Mouse (Mus musculus): ENCODE data around the gene Gm28036.
A peak's percentile ranks its signal among the peaks of the same experiment; 100 is the strongest.

The Gm28036 gene

DNA sequence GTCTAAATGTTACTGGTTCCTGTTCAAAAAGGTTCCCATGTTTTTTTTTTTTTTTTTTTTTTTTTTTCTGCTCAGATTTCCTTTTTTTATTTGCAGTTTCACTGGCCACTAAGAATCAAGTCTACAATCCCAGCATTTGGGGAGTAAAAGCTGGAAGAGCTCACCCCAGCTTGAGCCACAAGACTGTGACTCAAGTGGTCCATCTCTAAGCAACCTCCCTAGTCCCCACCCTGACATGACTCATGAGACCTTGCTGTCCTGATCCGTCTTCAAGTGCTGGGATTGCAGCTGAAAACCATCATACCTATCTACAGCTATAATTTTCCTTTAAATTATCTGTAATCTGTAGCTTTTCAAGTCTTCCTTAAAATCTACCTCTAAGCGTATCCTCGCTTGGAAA, 42.4 kb downstream of the Gm28036 start:
- no peak for DNase-seq (ENCODE audit: low spot score)

DNA sequence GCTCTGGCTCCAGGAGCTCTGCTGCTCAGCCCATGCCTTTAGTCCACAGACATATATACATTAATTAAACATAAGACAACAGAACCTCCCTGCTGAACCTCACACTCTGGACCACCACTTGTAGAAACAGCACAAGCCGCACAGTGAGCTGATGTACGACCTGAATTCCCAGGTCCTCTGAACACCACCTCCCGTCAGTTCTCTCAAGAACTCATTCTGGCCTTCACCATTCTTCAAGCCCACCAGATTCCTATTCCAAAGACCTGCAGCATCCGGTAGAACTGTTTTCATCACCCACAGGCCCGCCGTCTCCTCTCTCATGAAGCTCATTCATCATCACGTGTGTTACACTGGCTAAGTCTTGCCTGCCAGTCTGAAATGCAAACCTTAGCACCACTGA, 46.5 kb downstream of the Gm28036 start:
- no peak for DNase-seq (ENCODE audit: low spot score)

DNA sequence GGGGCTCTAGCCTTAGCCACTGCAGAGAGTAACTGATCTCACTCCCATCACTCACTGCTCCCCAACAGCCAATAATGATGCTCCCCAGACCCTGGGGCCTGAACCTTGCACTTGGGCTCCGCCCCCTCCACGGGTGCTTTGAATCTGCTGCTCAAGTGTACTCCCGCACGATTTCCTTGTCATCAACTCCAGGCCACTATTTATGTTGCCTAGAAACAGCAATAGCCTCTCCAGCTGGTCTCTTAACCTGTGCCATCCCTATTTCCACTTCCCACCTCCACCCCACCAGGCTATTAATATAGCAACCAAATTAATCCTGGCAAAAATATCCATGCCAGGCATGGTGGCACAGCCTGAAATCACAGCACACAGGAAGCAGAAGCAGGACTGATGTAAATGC, 47.2 kb downstream of the Gm28036 start:
- DNase-seq (ENCODE audit: low spot score): no peak

DNA sequence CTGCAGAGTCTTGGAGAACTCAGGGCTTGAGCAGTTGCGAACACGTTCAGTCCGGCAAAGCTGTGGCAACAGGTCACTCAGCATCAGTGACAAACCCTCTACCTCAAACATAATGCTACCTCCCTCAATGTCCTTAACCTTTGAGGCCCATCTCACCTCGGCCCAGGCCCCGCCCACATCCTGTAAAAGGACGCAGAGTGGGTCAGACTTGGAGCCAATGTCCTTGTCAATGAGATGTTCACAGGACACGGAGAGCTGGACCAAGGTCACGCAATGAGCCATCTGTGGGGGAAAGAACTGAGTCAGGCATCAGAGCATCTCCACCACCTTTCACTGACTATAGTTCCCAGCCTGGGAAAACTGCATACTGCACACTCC, 47.7 kb downstream of the Gm28036 start:
- DNase-seq (ENCODE audit: low spot score): no peak

DNA sequence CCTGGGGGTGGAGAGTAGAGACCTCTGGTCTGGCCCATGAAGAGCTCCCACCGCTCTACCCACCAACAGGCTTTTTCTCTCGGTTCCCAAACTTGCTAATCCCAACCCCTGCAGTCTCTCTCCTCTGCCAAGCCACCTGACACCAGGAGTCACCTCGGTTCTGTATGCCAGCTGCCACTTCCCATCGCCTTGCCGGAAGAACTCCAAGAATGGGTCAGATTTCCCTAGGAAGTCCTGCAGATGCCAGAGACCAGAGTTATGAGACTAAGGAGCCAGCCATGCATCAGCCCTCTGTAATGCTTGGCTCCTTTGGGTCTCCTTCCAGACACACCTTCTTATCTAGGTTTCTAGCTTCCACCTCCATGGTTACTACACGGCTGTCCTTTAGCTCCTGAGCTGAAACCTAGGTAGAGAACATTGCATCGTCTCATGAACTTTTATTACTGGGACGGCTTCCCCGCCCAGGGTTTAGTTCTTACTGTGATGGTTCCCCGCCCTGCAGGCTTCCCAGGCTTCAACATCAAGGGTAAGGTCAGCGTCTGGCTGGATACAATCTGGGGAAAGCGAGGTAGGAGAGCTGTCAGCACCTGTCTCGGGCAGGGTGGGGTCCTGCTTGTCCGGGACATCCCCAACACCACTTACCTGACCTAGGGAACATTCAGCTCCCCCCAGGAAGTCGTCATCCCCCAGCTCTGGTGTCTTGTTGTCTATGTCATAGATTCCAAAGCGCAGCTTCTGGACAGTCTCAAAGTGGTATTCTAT, 48.3 kb downstream of the Gm28036 start:
- no peak for DNase-seq (ENCODE audit: low spot score)

DNA sequence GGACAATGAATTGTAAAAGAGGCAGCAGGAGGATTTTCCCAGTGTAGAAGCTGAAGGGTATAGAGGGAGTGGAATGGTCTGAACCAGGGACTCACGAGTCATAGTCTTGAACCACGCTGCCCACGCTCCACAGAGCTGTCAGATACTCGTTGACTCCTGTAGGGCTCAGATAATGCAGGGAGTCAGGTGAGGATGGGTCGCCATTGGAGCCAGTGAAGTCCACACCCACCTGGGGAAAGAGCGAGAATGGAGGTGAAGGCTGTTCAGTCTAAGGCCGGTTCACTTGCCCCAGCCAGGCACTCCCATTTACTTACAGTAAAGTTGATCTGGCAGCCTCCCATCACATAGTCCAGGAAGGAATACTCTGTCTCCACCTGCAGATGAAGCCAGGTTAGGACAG, 49.4 kb downstream of the Gm28036 start:
- no peak for DNase-seq (ENCODE audit: low spot score)

DNA sequence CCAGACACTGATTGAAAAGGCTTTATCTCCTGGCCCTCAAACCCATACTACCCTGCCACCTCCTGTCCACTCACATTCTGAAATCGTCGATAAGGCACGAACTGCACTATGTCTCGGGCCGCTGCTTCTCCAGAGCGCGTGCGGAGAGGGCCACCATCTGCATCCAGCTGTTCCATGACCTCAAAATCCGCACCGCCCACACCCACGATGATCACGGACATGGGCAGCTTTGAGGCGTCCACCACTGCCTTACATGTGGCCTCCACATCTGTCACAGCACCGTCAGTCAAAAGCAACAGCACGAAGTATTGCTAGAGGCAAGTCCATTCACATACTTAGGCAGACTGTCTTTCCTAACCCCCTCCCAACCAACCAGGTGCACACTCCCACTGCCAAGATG, 53.2 kb downstream of the Gm28036 start:
- DNase-seq (ENCODE audit: low spot score): no peak

DNA sequence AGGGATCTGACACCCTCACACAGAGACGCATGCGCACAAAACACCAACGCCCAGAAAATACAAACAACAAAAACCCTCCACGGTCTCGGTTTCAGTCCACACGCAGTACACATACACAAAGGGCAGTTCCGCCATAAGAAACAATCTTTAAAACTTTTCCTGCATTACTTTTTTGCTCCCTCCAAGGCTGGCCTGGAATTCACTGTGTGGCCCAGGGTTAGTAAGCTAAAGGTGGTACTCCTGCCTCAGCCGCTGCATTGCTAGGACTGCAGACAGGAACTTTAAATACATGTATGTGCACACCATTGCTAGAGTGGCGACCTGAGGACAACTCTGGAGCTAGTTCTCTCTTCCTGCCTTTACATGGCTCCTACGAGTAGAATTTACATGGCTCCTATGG, 55.7 kb downstream of the Gm28036 start:
- DNase-seq (ENCODE audit: low spot score): no peak

DNA sequence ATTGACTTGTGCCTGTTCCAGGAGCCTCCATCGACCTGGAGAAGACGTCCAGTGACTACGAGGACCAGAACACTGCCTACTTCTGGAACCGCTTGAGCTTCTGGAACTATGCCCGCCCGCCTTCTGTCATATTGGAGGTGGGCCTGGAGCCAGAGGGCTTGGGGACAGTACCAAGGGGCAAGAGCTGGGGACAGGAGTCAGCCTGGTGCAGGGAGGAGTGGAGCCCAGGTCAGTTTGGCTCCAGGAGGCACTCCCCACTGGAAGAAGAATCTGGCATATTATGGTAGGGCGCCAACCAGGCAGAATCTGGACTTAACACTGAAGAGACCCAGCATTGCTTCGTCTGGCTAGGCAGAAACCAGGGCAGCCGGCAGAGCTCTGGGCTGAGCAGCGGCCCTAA, 59.0 kb downstream of the Gm28036 start:
- no peak for DNase-seq (ENCODE audit: low spot score)

DNA sequence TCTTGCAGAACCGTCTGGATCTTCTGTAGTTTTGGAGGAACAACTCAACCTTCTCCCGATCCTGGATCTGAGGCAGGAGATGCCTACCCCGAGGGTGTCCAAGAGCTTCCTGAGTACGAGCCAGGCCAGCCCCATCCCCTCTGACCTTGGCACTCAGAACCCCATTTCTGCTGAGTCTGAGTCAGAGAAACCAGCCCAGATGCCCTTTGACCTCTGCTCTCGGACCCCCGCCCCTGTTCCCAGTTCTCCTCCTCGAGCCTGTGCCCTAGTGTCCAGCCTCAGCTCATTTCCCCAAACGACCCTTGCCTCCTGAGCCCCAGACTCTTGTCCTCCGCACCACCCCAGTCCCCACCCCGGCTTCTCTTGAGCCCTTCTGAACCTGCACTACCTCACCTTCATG, 60.8 kb downstream of the Gm28036 start:
- no peak for DNase-seq (ENCODE audit: low spot score)

DNA sequence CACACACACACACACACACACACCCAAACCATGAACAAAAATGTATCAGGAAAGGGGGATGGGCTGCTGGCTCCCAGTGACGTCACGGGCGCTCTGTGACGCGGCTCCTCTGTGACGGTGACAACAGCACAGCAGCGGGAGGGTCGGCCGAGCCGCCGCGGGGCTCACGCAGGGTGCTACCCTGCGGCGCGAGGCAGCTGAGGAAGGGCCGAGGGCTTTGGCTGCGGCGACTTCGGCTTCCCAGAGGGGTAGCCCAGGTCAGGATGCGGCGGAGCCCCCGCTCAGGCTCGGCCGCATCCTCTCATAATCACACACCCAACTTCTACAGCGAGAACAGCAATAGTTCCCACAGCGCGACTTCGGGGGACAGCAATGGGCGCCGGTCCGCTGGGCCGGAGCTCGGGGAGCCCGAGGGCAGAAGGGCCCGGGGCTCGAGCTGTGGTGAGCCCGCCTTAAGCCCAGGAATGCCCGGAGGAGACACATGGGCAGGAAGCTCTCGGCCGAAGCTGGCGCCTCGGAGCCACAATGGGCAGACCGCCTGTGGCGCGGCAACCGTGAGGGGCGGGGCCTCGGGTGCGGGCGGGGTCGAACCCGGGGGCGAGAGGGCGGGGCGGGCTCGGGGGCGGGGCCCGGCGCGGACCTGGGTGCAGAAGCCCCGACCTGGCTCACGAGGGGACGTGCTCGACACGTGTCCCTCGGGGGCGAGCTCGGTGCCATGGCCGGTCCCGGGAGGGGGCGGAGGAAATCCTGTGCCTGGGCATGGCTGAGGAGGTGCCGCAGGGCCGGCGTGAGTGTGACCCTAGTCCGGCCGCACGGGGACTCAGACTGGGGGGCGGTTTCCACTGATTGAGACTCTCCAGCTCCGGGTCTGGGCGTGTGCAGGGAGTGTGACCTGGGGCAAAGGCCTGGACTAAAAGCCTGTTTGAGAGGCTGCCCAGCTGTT, 61.5 kb downstream of the Gm28036 start, which contains the start of gene Spag4:
Gene Spag4 (plus strand): TSS at position 77 of the 943 bp plus-strand sequence.
- DNase-seq (ENCODE audit: low spot score): peak; percentile 72

DNA sequence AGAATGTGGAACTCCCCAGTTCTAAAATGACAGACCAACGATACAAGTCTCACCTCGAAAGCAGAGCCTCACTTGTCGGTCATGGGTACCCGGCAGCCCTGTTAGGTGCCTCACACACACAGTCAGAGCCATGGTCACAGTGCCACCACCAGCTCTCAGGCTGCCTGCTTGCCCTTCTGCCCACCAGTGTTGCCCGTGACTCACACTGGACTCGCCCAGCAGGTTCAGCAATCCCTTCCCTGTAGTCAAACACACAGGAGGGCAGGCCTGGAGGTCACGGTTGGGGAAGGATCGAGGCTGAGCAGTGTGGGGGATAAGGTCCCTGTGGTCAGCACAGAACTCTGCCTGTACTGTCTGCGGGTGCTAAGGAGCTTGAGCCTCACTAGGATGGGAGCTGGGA, 74.1 kb downstream of the Gm28036 start, which contains the start of gene Fer1l4:
Gene Fer1l4 (minus strand): TSS at position 132 of the 400 bp plus-strand sequence.
- DNase-seq (ENCODE audit: low spot score): no peak

DNA sequence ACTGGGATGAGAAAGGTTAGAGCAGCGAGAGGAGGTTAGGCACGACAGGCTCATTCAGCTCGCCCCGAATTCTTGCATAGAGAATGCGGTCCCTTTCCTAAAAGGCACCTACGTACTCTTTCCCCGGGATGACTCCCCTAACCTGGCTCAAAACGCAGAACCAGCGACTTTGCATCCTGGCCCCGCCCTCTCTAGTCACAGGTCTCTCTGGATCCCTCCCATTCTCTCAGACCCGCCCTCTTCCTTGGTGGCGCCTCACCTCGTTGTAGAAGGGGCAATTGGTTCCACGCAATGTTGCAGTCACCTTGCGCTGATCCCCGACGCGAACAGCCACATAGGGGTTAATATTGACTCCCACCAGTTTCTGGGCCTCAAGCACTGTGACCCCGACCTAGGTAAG, 79.0 kb downstream of the Gm28036 start:
- no peak for DNase-seq (ENCODE audit: low spot score)

DNA sequence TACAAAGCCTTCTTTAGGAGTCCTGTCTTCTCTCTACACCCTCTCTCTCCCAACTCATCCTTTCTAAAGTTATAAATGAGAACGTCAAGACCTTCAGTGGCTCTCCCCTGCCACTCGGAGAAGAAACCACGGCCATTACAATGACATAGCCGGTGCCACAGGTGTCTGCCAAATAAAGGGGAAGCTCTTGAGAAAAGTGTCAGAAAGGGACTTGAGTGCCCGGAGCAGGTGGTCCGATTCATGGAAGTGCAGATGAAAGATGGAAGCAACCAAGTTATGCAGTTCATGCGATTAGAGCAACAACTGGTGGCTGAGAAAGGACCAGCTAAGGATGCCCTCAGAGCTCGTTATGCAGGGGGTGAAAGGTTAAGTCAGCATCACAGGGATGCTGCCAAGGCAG, 84.0 kb downstream of the Gm28036 start:
- DNase-seq (ENCODE audit: low spot score): no peak

DNA sequence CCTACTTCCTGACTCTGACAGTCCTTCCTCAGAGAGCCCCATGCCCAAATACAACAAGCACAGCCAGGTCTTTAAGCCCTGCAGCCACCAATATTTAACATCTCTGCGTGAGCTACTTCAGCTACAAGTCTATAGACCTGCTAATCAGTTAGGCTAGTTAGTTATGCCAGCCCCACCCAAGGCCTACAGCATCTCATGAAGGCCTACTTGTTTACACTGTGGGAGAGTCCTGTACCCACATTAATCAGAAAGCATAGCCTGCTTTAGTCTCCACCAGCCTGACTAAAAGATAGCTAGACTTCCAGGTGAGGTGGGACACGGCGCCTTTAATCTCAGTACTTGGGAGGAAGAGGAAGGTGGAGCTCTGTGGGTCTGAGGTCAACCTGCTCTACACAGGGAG, 87.5 kb downstream of the Gm28036 start:
- DNase-seq (ENCODE audit: low spot score): no peak

DNA sequence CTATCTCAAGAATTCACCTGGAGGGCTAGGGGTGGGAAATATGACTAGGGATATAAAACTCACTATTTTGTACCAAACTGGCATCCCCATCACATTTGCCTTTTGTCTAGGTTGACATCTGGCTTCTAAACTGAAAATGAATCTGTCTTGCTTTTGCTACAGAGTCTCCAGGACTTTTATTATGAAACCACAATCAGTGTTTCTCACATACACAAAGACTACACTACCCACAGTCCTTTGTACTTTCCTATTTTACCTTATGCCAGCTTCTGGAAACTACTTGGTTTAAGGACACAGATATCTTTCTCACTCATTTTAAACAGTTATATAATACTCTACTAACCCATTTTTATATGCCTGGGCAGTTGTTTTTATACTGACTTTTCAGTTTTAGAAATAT, 101.4 kb downstream of the Gm28036 start:
- peak; percentile 28 for DNase-seq (ENCODE audit: low spot score)
